Mouse (Mus musculus) heart, postnatal 36 days (tissue): ENCODE measurements at regions not wholly inside any gene's neighbourhood (a gene's known extent, or its start where the extent isn't known, plus 50 kb on each side); places are given as distances from the start of the nearest gene placed in this dataset.

ENCODE experiments used
- DNase-seq, 2 experiments: peaks; one replicate each; pipeline ENCODE4 v3.0.0; 2021 to 2022
- intact Hi-C: fragments of 180-260 bp; cut with DNase I; formaldehyde crosslinking; loops from one replicate; pipeline ENCODE4 v1.15.1; 2025

GRCm38 (mm10) chr16:44674198-44674597 is 49.9 kb upstream of the Nepro start:
- intact Hi-C loops, result no loop called here

GRCm38 (mm10) chr16:44672422-44672819 is 51.7 kb upstream of the Nepro start:
- intact Hi-C loops, result no loop called here
- no peak for DNase-seq

More at GRCm38 (mm10) chr16:44674198-44674597, 49.9 kb upstream of the Nepro start:
- no peak for DNase-seq

GRCm38 (mm10) chr16:44671551-44672421 is 52.3 kb upstream of the Nepro start:
- intact Hi-C loops, result no loop called here
- DNase-seq, result no peak

- intact Hi-C loops, result no loop called here
These were observed 56.0 kb upstream of the Nepro start for GRCm38 (mm10) chr16:44668061-44668460.

GRCm38 (mm10) chr16:44667118-44667517 is 57.0 kb upstream of the Nepro start:
- intact Hi-C loops, result no loop called here
- no peak for DNase-seq

More at GRCm38 (mm10) chr16:44668061-44668460, 56.0 kb upstream of the Nepro start:
- DNase-seq, result no peak

GRCm38 (mm10) chr16:44666431-44666997 is 57.6 kb upstream of the Nepro start:
- DNase-seq, result no peak
- intact Hi-C loops, result no loop called here

GRCm38 (mm10) chr16:44665491-44665931 is 58.6 kb upstream of the Nepro start:
- intact Hi-C loops, result no loop called here
- DNase-seq, result no peak

GRCm38 (mm10) chr16:44662966-44663600 is 61.0 kb upstream of the Nepro start:
- intact Hi-C loops, result no loop called here
- DNase-seq, result no peak

GRCm38 (mm10) chr16:44660996-44661876 is 62.9 kb upstream of the Nepro start:
- no peak for DNase-seq
- intact Hi-C loops, result no loop called here

GRCm38 (mm10) chr16:44658306-44658705 is 65.8 kb upstream of the Nepro start:
- intact Hi-C loops, result no loop called here
- DNase-seq, result no peak

- DNase-seq, result no peak
- intact Hi-C loops, result no loop called here
These were observed 67.9 kb upstream of the Nepro start for GRCm38 (mm10) chr16:44656181-44656580.

GRCm38 (mm10) chr16:44655306-44655705 is 68.8 kb upstream of the Nepro start:
- intact Hi-C loops, result no loop called here
- DNase-seq, result no peak

GRCm38 (mm10) chr16:44648547-44649223 is 75.4 kb upstream of the Nepro start:
- no peak for DNase-seq
- intact Hi-C loops, result loop anchor here (10.0 kb wide), 1 partner anchor 46 kb away; no protein-coding TSS in a partner anchor

GRCm38 (mm10) chr16:44643992-44644391 is 80.1 kb upstream of the Nepro start:
- peak in 1 of 2 experiments; percentile 15 for DNase-seq
- intact Hi-C loops, result loop anchor here (1.0 to 10.0 kb wide), 2 partner anchors 51 to 160 kb away; no protein-coding TSS in a partner anchor

GRCm38 (mm10) chr16:44637100-44637499 is 78.4 kb upstream of the Boc start:
- intact Hi-C loops, result no loop called here
- no peak for DNase-seq

- intact Hi-C loops, result loop anchor here (5.0 kb wide), 1 partner anchor 77 kb away; the partner anchor contains the start of gene Boc
- DNase-seq, result no peak
These were observed 75.8 kb upstream of the Boc start for GRCm38 (mm10) chr16:44634486-44634885.

GRCm38 (mm10) chr16:44633059-44633667 is 74.5 kb upstream of the Boc start:
- intact Hi-C loops, result loop anchor here (5.0 kb wide), 1 partner anchor 76 kb away; the partner anchor contains the start of gene Boc
- peak in 1 of 2 experiments; percentile 8 for DNase-seq

- peak; percentile 41 to 58 for DNase-seq
- intact Hi-C loops, result loop anchor here (5.0 kb wide), 1 partner anchor 75 kb away; the partner anchor contains the start of gene Boc
These were observed 73.8 kb upstream of the Boc start for GRCm38 (mm10) chr16:44632330-44633058.
